Mouse (Mus musculus) bone marrow macrophage, adult 2 months (primary cell): ENCODE data around the gene Odf3l2.

ENCODE experiments used
- CTCF ChIP-seq: IDR thresholded peaks from 2 replicates; pipeline ENCODE4 v1.5.1; 2012; ENCODE audit warnings: low read depth, mild to moderate bottlenecking, low read length, moderate library complexity
- POLR2A ChIP-seq: IDR thresholded peaks from 2 replicates; pipeline ENCODE4 v1.6.1; 2012; ENCODE audit warnings: mild to moderate bottlenecking, low read depth, low read length, borderline replicate concordance

- no peak for TF ChIP-seq CTCF
- TF ChIP-seq POLR2A = no peak
These were observed 19.4 kb downstream of the Odf3l2 start for GRCm38 (mm10) chr10:79626156-79626555.
